In genomic region chr2:109678090-109678409, GRCm38 (mm10) we compare ENCODE assay signal across 9 mouse cellular contexts. TPM values are rescaled to one million over a fixed set of nuclear protein-coding genes. Genes with fewer than 3 reads are reported as not detected.
DNase-seq lines count a peak whose midpoint lies in the region; ATAC-seq lines count a peak whose summit lies in the region.
"Had no signal": no experiment of that assay in that cellular context is flagged by ENCODE, and none has a peak within 500 bp of the region (broad histone marks: within the 10 kb centered on the region; RNA-seq: fewer than 3 reads in every experiment).

No protein-coding gene starts in this region.

- no peak overlapping the region for H3K27ac ChIP-seq in brown adipose tissue, adult 24 weeks (replicated peaks; ENCODE audit: low read depth, low read length)
- H3K27ac ChIP-seq in forebrain, embryonic 12.5 days, result peak overlapping the region; percentile 82
- H3K27ac ChIP-seq in intestine, embryonic 16.5 days (ENCODE audit: low read length), result no peak overlapping the region
- H3K27ac ChIP-seq in liver, embryonic 11.5 days (ENCODE audit: low read depth, low read length), result no peak overlapping the region

- H3K9me3 ChIP-seq in forebrain, embryonic 12.5 days, result no peaks in the 10 kb centered on the region
- no peaks in the 10 kb centered on the region for H3K9me3 ChIP-seq in intestine, embryonic 16.5 days (ENCODE audit: control insufficient read depth, low read length)
- no peaks in the 10 kb centered on the region for H3K9me3 ChIP-seq in liver, embryonic 11.5 days (ENCODE audit: control insufficient read depth, low read length)

- under 1% methylated on average over 16 of the region's 18 CpGs for WGBS in forebrain, embryonic 12.5 days
- 0% methylated on average over 18 of the region's 18 CpGs for WGBS in intestine, embryonic 16.5 days
- WGBS in liver, embryonic 11.5 days, result under 1% methylated on average over 18 of the region's 18 CpGs

- H3K4me3 ChIP-seq in brown adipose tissue, adult 24 weeks (ENCODE audit: insufficient read depth, low read depth, low read length), result peak overlapping the region; percentile 45
- peak overlapping the region; percentile 63 for H3K4me3 ChIP-seq in forebrain, embryonic 12.5 days (replicated peaks)
- H3K4me3 ChIP-seq in intestine, embryonic 16.5 days (ENCODE audit: low read length), result peak overlapping the region; percentile 48
- peak overlapping the region; percentile 42 for H3K4me3 ChIP-seq in liver, embryonic 11.5 days (ENCODE audit: low read depth, low read length)

- no peaks in the 10 kb centered on the region for H3K36me3 ChIP-seq in forebrain, embryonic 12.5 days (replicated peaks)
- no peaks in the 10 kb centered on the region for H3K36me3 ChIP-seq in intestine, embryonic 16.5 days (ENCODE audit: control insufficient read depth, insufficient read depth, low read length)
- H3K36me3 ChIP-seq in liver, embryonic 11.5 days (ENCODE audit: control insufficient read depth, insufficient read depth, low read length), result no peaks in the 10 kb centered on the region

- peak; percentile 89 for ATAC-seq in forebrain, embryonic 12.5 days (ENCODE audit: low FRiP score)
- ATAC-seq in intestine, embryonic 16.5 days, result peak; percentile 66
- no peak; the same call in 1 of the 2 replicates for ATAC-seq in liver, embryonic 11.5 days (replicated peaks; ENCODE audit: low FRiP score)
- ATAC-seq in CD4-positive, CD25-positive, alpha-beta regulatory T cell, adult 4 months, result no peak

- peak; percentile 89 for DNase-seq in heart, adult 11 months
- no peak for DNase-seq in heart, postnatal 4 days
- DNase-seq in liver, embryonic 11.5 days (ENCODE audit: low spot score), result peak; percentile 56
- DNase-seq in retina, embryonic 14.5 days (ENCODE audit: low spot score), result peak; percentile 87

- peak overlapping the region; percentile 61 for H3K9ac ChIP-seq in forebrain, embryonic 12.5 days
- no peak overlapping the region for H3K9ac ChIP-seq in intestine, embryonic 16.5 days (ENCODE audit: low read depth, low read length)
- no peak overlapping the region for H3K9ac ChIP-seq in liver, embryonic 11.5 days (ENCODE audit: low read depth, low read length)

- H3K4me2 ChIP-seq in forebrain, embryonic 12.5 days, result peak overlapping the region; percentile 94
- H3K4me2 ChIP-seq in intestine, embryonic 16.5 days (ENCODE audit: low read depth, low read length), result peak overlapping the region; percentile 75
- peak overlapping the region; percentile 70 for H3K4me2 ChIP-seq in liver, embryonic 11.5 days

- H3K27me3 ChIP-seq in forebrain, embryonic 12.5 days, result peaks cover 48% of the 10 kb centered on the region
- H3K27me3 ChIP-seq in intestine, embryonic 16.5 days (replicated peaks; ENCODE audit: control insufficient read depth, insufficient read depth, low read length), result peaks cover 50% of the 10 kb centered on the region
- peaks cover 55% of the 10 kb centered on the region for H3K27me3 ChIP-seq in liver, embryonic 11.5 days (replicated peaks; ENCODE audit: control insufficient read depth, insufficient read depth, low read length)
- H3K27me3 ChIP-seq: CH12.LX had no signal

- no peaks in the 10 kb centered on the region for H3K4me1 ChIP-seq in brown adipose tissue, adult 24 weeks (ENCODE audit: control insufficient read depth, insufficient read depth, insufficient read length, low read length)
- peaks cover 32% of the 10 kb centered on the region for H3K4me1 ChIP-seq in forebrain, embryonic 12.5 days
- H3K4me1 ChIP-seq in intestine, embryonic 16.5 days (ENCODE audit: control insufficient read depth, insufficient read depth, low read length), result peaks cover 12% of the 10 kb centered on the region
- H3K4me1 ChIP-seq in liver, embryonic 11.5 days (replicated peaks; ENCODE audit: control insufficient read depth, insufficient read depth, low read length), result no peaks in the 10 kb centered on the region; the same call in 1 of the 2 replicates

RNA-seq across cellular contexts. Expression of gene Bdnf, which starts 3.5 kb away (rescaled TPM):
- under 1 TPM; 0.47 to 0.67 TPM for total RNA-seq in heart, postnatal 4 days (2021)
- not detected in 2 replicates for polyA plus RNA-seq in brown adipose tissue, adult 24 weeks (2012; ENCODE audit: insufficient read depth, insufficient read length, missing spikeins)
- 0.86 and 1.1 TPM in 2 replicates for polyA plus RNA-seq in forebrain, embryonic 12.5 days (2016; fragmentation: Nextera tagmentation; extraction: Ambion mirVana)
- polyA plus RNA-seq in intestine, embryonic 16.5 days (2015; fragmentation: Nextera tagmentation; extraction: Ambion mirVana), result 2.1 and 2.2 TPM in 2 replicates
- 0.74 and 0.87 TPM in 2 replicates for polyA plus RNA-seq in liver, embryonic 11.5 days (2014; fragmentation: Nextera tagmentation; extraction: Ambion mirVana)
- polyA plus RNA-seq in CD4-positive, CD25-positive, alpha-beta regulatory T cell, adult 4 months (2017; shearing (Covaris generic)), result not detected

Comparison
In these comparisons a context has a peak if more than half of its experiments do, and no peak if none do; other contexts are left out.
1. ATAC-seq: peak in forebrain, embryonic 12.5 days (single experiment) and intestine, embryonic 16.5 days (single experiment); none in liver, embryonic 11.5 days (single experiment) and CD4-positive, CD25-positive, alpha-beta regulatory T cell, adult 4 months (single experiment).
2. Peak in every context shown above with its lines, with median percentiles within 50 percentile points of each other: H3K4me3 ChIP-seq and H3K4me2 ChIP-seq.